In genomic region chr3:107229822-107230221, GRCm38 (mm10) we compare ENCODE assay signal across 22 mouse cellular contexts. TPM values are rescaled to one million over a fixed set of nuclear protein-coding genes. Genes with fewer than 3 reads are reported as not detected.
DNase-seq lines count a peak whose midpoint lies in the region; ATAC-seq and TF ChIP-seq lines count a peak whose summit lies in the region.
"Had no signal": no experiment of that assay in that cellular context is flagged by ENCODE, and none has a peak within 500 bp of the region (broad histone marks: within the 10 kb centered on the region; RNA-seq: fewer than 3 reads in every experiment).

No protein-coding gene starts in this region.

- TF ChIP-seq POLR2A in heart, adult 2 months (IDR thresholded peaks at IDR 0.05; ENCODE audit: insufficient read depth, low read depth, low read length) = no peak

- no peak for TF ChIP-seq EP300 in heart, adult 2 months (IDR thresholded peaks at IDR 0.05; ENCODE audit: insufficient read depth, low read depth, low read length)

- peak overlapping the region; percentile 56 for H3K27ac ChIP-seq in heart, adult 2 months
- 0 out of 2 replicates have a peak overlapping the region, but pooled peaks have one; percentile 31 for H3K27ac ChIP-seq in lung, embryonic 15.5 days
- no peak overlapping the region for H3K27ac ChIP-seq in intestine, embryonic 16.5 days (ENCODE audit: low read length)
- H3K27ac ChIP-seq in stomach, embryonic 14.5 days (ENCODE audit: low read length) = no peak overlapping the region
- H3K27ac ChIP-seq: forebrain, embryonic 10.5 days; heart, embryonic 15.5 days; left cerebral cortex, adult 2 months; neural tube, embryonic 12.5 days had no signal

- H3K9me3 ChIP-seq in lung, embryonic 15.5 days = no peaks in the 10 kb centered on the region
- no peaks in the 10 kb centered on the region for H3K9me3 ChIP-seq in intestine, embryonic 16.5 days (ENCODE audit: control insufficient read depth, low read length)
- H3K9me3 ChIP-seq in stomach, embryonic 14.5 days (ENCODE audit: control insufficient read depth, low read depth, low read length) = no peaks in the 10 kb centered on the region
- H3K9me3 ChIP-seq: forebrain, embryonic 10.5 days; heart, embryonic 15.5 days; neural tube, embryonic 12.5 days had no signal

- no peak overlapping the region for H3K9ac ChIP-seq in heart, adult 2 months (ENCODE audit: low read depth, low read length)
- no peak overlapping the region for H3K9ac ChIP-seq in lung, embryonic 15.5 days
- H3K9ac ChIP-seq in intestine, embryonic 16.5 days (ENCODE audit: low read depth, low read length) = no peak overlapping the region
- H3K9ac ChIP-seq in stomach, embryonic 14.5 days (replicated peaks; ENCODE audit: low read depth, low read length) = no peak overlapping the region
- H3K9ac ChIP-seq: heart, embryonic 15.5 days; neural tube, embryonic 12.5 days had no signal

- H3K4me2 ChIP-seq in lung, embryonic 15.5 days = no peak overlapping the region
- no peak overlapping the region for H3K4me2 ChIP-seq in intestine, embryonic 16.5 days (ENCODE audit: low read depth, low read length)
- H3K4me2 ChIP-seq in stomach, embryonic 14.5 days (replicated peaks; ENCODE audit: low read depth, low read length) = no peak overlapping the region
- H3K4me2 ChIP-seq: heart, embryonic 15.5 days; neural tube, embryonic 12.5 days had no signal

- intact Hi-C loops in heart, adult 2 months (cut with DNase I) = loop anchor here (5.0 kb wide), 1 partner anchor 127 kb away; no protein-coding TSS in a partner anchor

- peak; percentile 55; the same call in 1 of the 2 replicates for ATAC-seq in lung, embryonic 15.5 days (ENCODE audit: borderline replicate concordance, extremely low read depth, low FRiP score, low TSS enrichment)
- peak; percentile 93 for ATAC-seq in intestine, embryonic 16.5 days
- peak; percentile 91 for ATAC-seq in stomach, embryonic 14.5 days (ENCODE audit: insufficient number of reproducible peaks, insufficient read depth, low FRiP score, low read depth)
- ATAC-seq in CD4-positive, CD25-positive, alpha-beta regulatory T cell, adult 4 months = no peak
- ATAC-seq in erythroblast, adult 5-6 weeks (replicated peaks; ENCODE audit: low FRiP score, poor library complexity, severe bottlenecking) = no peak
- ATAC-seq: hindbrain, embryonic 16.5 days had no signal

- peaks cover 18% of the 10 kb centered on the region for H3K4me1 ChIP-seq in heart, adult 2 months (ENCODE audit: control insufficient read depth, insufficient read depth, low read length)
- peaks cover 15% of the 10 kb centered on the region for H3K4me1 ChIP-seq in lung, embryonic 15.5 days
- H3K4me1 ChIP-seq in intestine, embryonic 16.5 days (ENCODE audit: control insufficient read depth, insufficient read depth, low read length) = 0 out of 2 replicates have a peak, but pooled peaks cover 9% of the 10 kb centered on the region
- 0 out of 2 replicates have a peak, but pooled peaks cover 11% of the 10 kb centered on the region for H3K4me1 ChIP-seq in stomach, embryonic 14.5 days (ENCODE audit: control insufficient read depth, insufficient read depth, low read length)
- H3K4me1 ChIP-seq: neural tube, embryonic 12.5 days had no signal

- no peak for DNase-seq in heart, adult 2 months
- DNase-seq in heart, adult 11 months = no peak
- no peak for DNase-seq in lung, postnatal 25 days (ENCODE audit: low spot score)
- DNase-seq: cerebellum, adult 9-11 months; lung, postnatal 10 days; midbrain, embryonic 14.5 days; spleen, adult 18-20 months had no signal

- H3K36me3 ChIP-seq in heart, adult 2 months (ENCODE audit: control insufficient read depth, insufficient read depth, low read length) = no peaks in the 10 kb centered on the region
- no peaks in the 10 kb centered on the region for H3K36me3 ChIP-seq in lung, embryonic 15.5 days
- H3K36me3 ChIP-seq in intestine, embryonic 16.5 days (ENCODE audit: control insufficient read depth, insufficient read depth, low read length) = no peaks in the 10 kb centered on the region
- no peaks in the 10 kb centered on the region for H3K36me3 ChIP-seq in stomach, embryonic 14.5 days (ENCODE audit: control insufficient read depth, insufficient read depth, low read length)
- H3K36me3 ChIP-seq: forebrain, embryonic 10.5 days; heart, embryonic 15.5 days; neural tube, embryonic 12.5 days had no signal

- no peaks in the 10 kb centered on the region for H3K27me3 ChIP-seq in heart, adult 2 months (ENCODE audit: control insufficient read depth, insufficient read depth, low read length)
- H3K27me3 ChIP-seq in lung, embryonic 15.5 days = no peaks in the 10 kb centered on the region
- H3K27me3 ChIP-seq in intestine, embryonic 16.5 days (replicated peaks; ENCODE audit: control insufficient read depth, insufficient read depth, low read length) = no peaks in the 10 kb centered on the region
- no peaks in the 10 kb centered on the region for H3K27me3 ChIP-seq in stomach, embryonic 14.5 days (ENCODE audit: control insufficient read depth, insufficient read depth, low read length)
- H3K27me3 ChIP-seq: neural tube, embryonic 12.5 days had no signal

- H3K4me3 ChIP-seq in heart, adult 2 months = no peak overlapping the region
- H3K4me3 ChIP-seq in lung, embryonic 15.5 days = no peak overlapping the region
- no peak overlapping the region for H3K4me3 ChIP-seq in intestine, embryonic 16.5 days (ENCODE audit: low read length)
- no peak overlapping the region for H3K4me3 ChIP-seq in stomach, embryonic 14.5 days (ENCODE audit: low read depth, low read length)
- H3K4me3 ChIP-seq: forebrain, embryonic 10.5 days; heart, embryonic 15.5 days; left cerebral cortex, adult 2 months; neural tube, embryonic 12.5 days had no signal

- TF ChIP-seq CTCF in heart, adult 2 months (IDR thresholded peaks at IDR 0.05) = no peak

- 25% methylated on average over 5 of the region's 5 CpGs for WGBS in heart, adult 2 months
- WGBS in lung, embryonic 15.5 days = 26% methylated on average over 5 of the region's 5 CpGs
- WGBS in intestine, embryonic 16.5 days = 48% methylated on average over 5 of the region's 5 CpGs
- WGBS in stomach, embryonic 14.5 days = 34% methylated on average over 5 of the region's 5 CpGs

- H3K79me2 ChIP-seq in heart, adult 2 months (replicated peaks; ENCODE audit: control insufficient read depth, insufficient read depth, low read length) = no peaks in the 10 kb centered on the region

RNA-seq across cellular contexts. Expression of gene A630076J17Rik, which starts 0.6 kb away (rescaled TPM):
- not detected for total RNA-seq in heart, adult 2 months (2021)
- polyA plus RNA-seq in heart, adult 2 months (2012; rRNA removed) = 0.18 TPM in 1 of 2 replicates, not detected in the other
- 0.15 and 0.44 TPM in 2 replicates for polyA plus RNA-seq in lung, embryonic 15.5 days (2015; fragmentation: Nextera tagmentation; extraction: Ambion mirVana)
- not detected in 2 replicates for polyA plus RNA-seq in intestine, embryonic 16.5 days (2015; fragmentation: Nextera tagmentation; extraction: Ambion mirVana)
- 1.2 and 1.3 TPM in 2 replicates for polyA plus RNA-seq in stomach, embryonic 14.5 days (2014; fragmentation: Nextera tagmentation; extraction: Ambion mirVana)
- polyA plus RNA-seq in CD4-positive, CD25-positive, alpha-beta regulatory T cell, adult 4 months (2017; shearing (Covaris generic)) = not detected
- total RNA-seq in erythroblast, adult 5-6 weeks (2015; ENCODE audit: low replicate concordance) = not detected in 2 replicates
- 0.42 TPM in 1 of 2 replicates, not detected in the other for total RNA-seq in erythroblast, adult 5-6 weeks (2017; ENCODE audit: low replicate concordance)
- total RNA-seq: left cerebral cortex, adult 2 months; MEL had no signal
- polyA plus RNA-seq: brain, embryonic 14.5 days; forebrain, embryonic 10.5 days; hindbrain, embryonic 16.5 days; large intestine, adult 2 months; midbrain, embryonic 14.5 days; neural tube, embryonic 12.5 days had no signal

RNA-seq across cellular contexts. Expression of gene Cym, which starts 8.3 kb away (rescaled TPM):
- not detected for total RNA-seq in heart, adult 2 months (2021)
- 0.12 TPM in 1 of 2 replicates, not detected in the other for polyA plus RNA-seq in heart, adult 2 months (2012; rRNA removed)
- polyA plus RNA-seq in lung, embryonic 15.5 days (2015; fragmentation: Nextera tagmentation; extraction: Ambion mirVana) = 93.2 and 98.0 TPM in 2 replicates
- polyA plus RNA-seq in intestine, embryonic 16.5 days (2015; fragmentation: Nextera tagmentation; extraction: Ambion mirVana) = 7.6 and 10.5 TPM in 2 replicates
- polyA plus RNA-seq in stomach, embryonic 14.5 days (2014; fragmentation: Nextera tagmentation; extraction: Ambion mirVana) = 2,615 and 2,827 TPM in 2 replicates
- under 1 TPM in 1 of 2 experiments, not detected in 1; 0.43 TPM for polyA plus RNA-seq in CD4-positive, CD25-positive, alpha-beta regulatory T cell, adult 4 months (2017; shearing (Covaris generic))
- not detected in 2 replicates for total RNA-seq in erythroblast, adult 5-6 weeks (2015; ENCODE audit: low replicate concordance)
- not detected in 2 replicates for total RNA-seq in erythroblast, adult 5-6 weeks (2017; ENCODE audit: low replicate concordance)
- total RNA-seq: left cerebral cortex, adult 2 months had no signal
- polyA plus RNA-seq: C2C12; forebrain, embryonic 10.5 days; neural tube, embryonic 12.5 days had no signal

RNA-seq across cellular contexts. Expression of gene Prok1, which starts 9.7 kb away (rescaled TPM):
- not detected for total RNA-seq in heart, adult 2 months (2021)
- polyA plus RNA-seq in heart, adult 2 months (2012; rRNA removed) = not detected in 2 replicates
- polyA plus RNA-seq in lung, embryonic 15.5 days (2015; fragmentation: Nextera tagmentation; extraction: Ambion mirVana) = not detected in 2 replicates
- 0.04 and 0.13 TPM in 2 replicates for polyA plus RNA-seq in intestine, embryonic 16.5 days (2015; fragmentation: Nextera tagmentation; extraction: Ambion mirVana)
- not detected in 2 replicates for polyA plus RNA-seq in stomach, embryonic 14.5 days (2014; fragmentation: Nextera tagmentation; extraction: Ambion mirVana)
- polyA plus RNA-seq in CD4-positive, CD25-positive, alpha-beta regulatory T cell, adult 4 months (2017; shearing (Covaris generic)) = not detected
- not detected in 2 replicates for total RNA-seq in erythroblast, adult 5-6 weeks (2015; ENCODE audit: low replicate concordance)
- total RNA-seq in erythroblast, adult 5-6 weeks (2017; ENCODE audit: low replicate concordance) = not detected in 2 replicates
- total RNA-seq: left cerebral cortex, adult 2 months; MEL had no signal
- polyA plus RNA-seq: C2C12; forebrain, embryonic 10.5 days; heart, embryonic 15.5 days; neural tube, embryonic 12.5 days had no signal

RNA-seq across cellular contexts. Expression of gene Kcna10, which starts 47.0 kb away (rescaled TPM):
- not detected for total RNA-seq in heart, adult 2 months (2021)
- not detected in 2 replicates for polyA plus RNA-seq in heart, adult 2 months (2012; rRNA removed)
- polyA plus RNA-seq in lung, embryonic 15.5 days (2015; fragmentation: Nextera tagmentation; extraction: Ambion mirVana) = not detected in 2 replicates
- polyA plus RNA-seq in intestine, embryonic 16.5 days (2015; fragmentation: Nextera tagmentation; extraction: Ambion mirVana) = not detected in 2 replicates
- polyA plus RNA-seq in stomach, embryonic 14.5 days (2014; fragmentation: Nextera tagmentation; extraction: Ambion mirVana) = not detected in 2 replicates
- polyA plus RNA-seq in CD4-positive, CD25-positive, alpha-beta regulatory T cell, adult 4 months (2017; shearing (Covaris generic)) = not detected
- not detected in 2 replicates for total RNA-seq in erythroblast, adult 5-6 weeks (2015; ENCODE audit: low replicate concordance)
- total RNA-seq in erythroblast, adult 5-6 weeks (2017; ENCODE audit: low replicate concordance) = not detected in 2 replicates
- total RNA-seq: MEL had no signal
- polyA plus RNA-seq: brain, embryonic 14.5 days; C2C12; forebrain, embryonic 10.5 days; heart, embryonic 15.5 days; hindbrain, embryonic 16.5 days; large intestine, adult 2 months; midbrain, embryonic 14.5 days; neural tube, embryonic 12.5 days; thymus, postnatal 0 days had no signal

RNA-seq across cellular contexts. Expression of gene Lamtor5, which starts 48.8 kb away (rescaled TPM):
- total RNA-seq in heart, adult 2 months (2021) = 10 to 100 TPM; 62.1 to 73.6 TPM
- 93.0 and 118 TPM in 2 replicates for polyA plus RNA-seq in heart, adult 2 months (2012; rRNA removed)
- polyA plus RNA-seq in lung, embryonic 15.5 days (2015; fragmentation: Nextera tagmentation; extraction: Ambion mirVana) = 187 and 188 TPM in 2 replicates
- polyA plus RNA-seq in intestine, embryonic 16.5 days (2015; fragmentation: Nextera tagmentation; extraction: Ambion mirVana) = 208 and 217 TPM in 2 replicates
- 196 and 201 TPM in 2 replicates for polyA plus RNA-seq in stomach, embryonic 14.5 days (2014; fragmentation: Nextera tagmentation; extraction: Ambion mirVana)
- polyA plus RNA-seq in CD4-positive, CD25-positive, alpha-beta regulatory T cell, adult 4 months (2017; shearing (Covaris generic)) = 100 to 1,000 TPM; 178 to 209 TPM
- 38.2 and 42.8 TPM in 2 replicates for total RNA-seq in erythroblast, adult 5-6 weeks (2015; ENCODE audit: low replicate concordance)
- 12.1 and 16.7 TPM in 2 replicates for total RNA-seq in erythroblast, adult 5-6 weeks (2017; ENCODE audit: low replicate concordance)

Comparison
In these comparisons a context has a peak if more than half of its experiments do, and no peak if none do; other contexts are left out.
1. H3K27ac ChIP-seq: peak in heart, adult 2 months (single experiment) and lung, embryonic 15.5 days (single experiment); none in intestine, embryonic 16.5 days (single experiment) and stomach, embryonic 14.5 days (single experiment).
2. ATAC-seq: peak in lung, embryonic 15.5 days (single experiment), intestine, embryonic 16.5 days (single experiment) and stomach, embryonic 14.5 days (single experiment); none in CD4-positive, CD25-positive, alpha-beta regulatory T cell, adult 4 months (single experiment) and erythroblast, adult 5-6 weeks (single experiment).
3. RNA of gene Cym, which starts 8.3 kb away (polyA plus RNA-seq): 2,615 to 2,827 TPM in stomach, embryonic 14.5 days; 93.2 to 98.0 TPM in lung, embryonic 15.5 days, 7.6 to 10.5 TPM in intestine, embryonic 16.5 days, 0.43 TPM in CD4-positive, CD25-positive, alpha-beta regulatory T cell, adult 4 months and 0.12 TPM in heart, adult 2 months; every median in the first group is over 10 times any median in the second.